Mouse (Mus musculus) kidney, adult 9 months (tissue): ENCODE results near the gene Opcml.
A peak's percentile ranks its signal among the peaks of the same experiment; 100 is the strongest.

Experiments
- DNase-seq: peaks from one replicate; pipeline ENCODE4 v3.0.0; 2022

Gene Opcml

GRCm38 (mm10) chr9:28806666-28807065, 1016.1 kb downstream of the Opcml start:
- DNase-seq = no peak

GRCm38 (mm10) chr9:28822060-28822459, 1031.5 kb downstream of the Opcml start:
- no peak for DNase-seq

- DNase-seq = no peak
These were observed 1031.9 kb downstream of the Opcml start for GRCm38 (mm10) chr9:28822466-28822865.

- no peak for DNase-seq
These were observed 1035.2 kb downstream of the Opcml start for GRCm38 (mm10) chr9:28825821-28826220.

GRCm38 (mm10) chr9:28845961-28846570, 1055.5 kb downstream of the Opcml start:
- no peak for DNase-seq

GRCm38 (mm10) chr9:28855826-28856225, 1065.3 kb downstream of the Opcml start:
- no peak for DNase-seq

- DNase-seq = no peak
These were observed 1071.4 kb downstream of the Opcml start for GRCm38 (mm10) chr9:28861983-28862382.

DNA sequence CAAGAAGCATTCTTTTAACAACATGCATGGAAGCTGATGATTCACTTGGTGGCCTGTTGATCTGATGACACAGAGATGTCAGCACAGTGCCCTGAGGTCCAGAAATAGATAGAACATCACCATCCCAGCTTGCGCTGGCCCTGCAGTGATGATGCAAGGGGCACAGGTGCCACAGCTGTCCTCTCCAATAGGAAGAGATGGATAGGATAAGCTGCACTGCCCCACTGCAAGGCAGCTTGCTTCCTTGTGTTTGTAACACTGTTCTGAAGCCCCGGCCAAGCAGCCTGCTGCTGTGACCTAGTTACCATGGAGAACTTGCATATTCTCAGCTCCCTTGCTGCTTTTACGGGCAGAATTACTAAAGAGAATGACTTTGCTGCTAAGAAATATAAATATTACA, 1076.7 kb downstream of the Opcml start:
- no peak for DNase-seq

GRCm38 (mm10) chr9:28870478-28870877, 1079.9 kb downstream of the Opcml start:
- no peak for DNase-seq

DNA sequence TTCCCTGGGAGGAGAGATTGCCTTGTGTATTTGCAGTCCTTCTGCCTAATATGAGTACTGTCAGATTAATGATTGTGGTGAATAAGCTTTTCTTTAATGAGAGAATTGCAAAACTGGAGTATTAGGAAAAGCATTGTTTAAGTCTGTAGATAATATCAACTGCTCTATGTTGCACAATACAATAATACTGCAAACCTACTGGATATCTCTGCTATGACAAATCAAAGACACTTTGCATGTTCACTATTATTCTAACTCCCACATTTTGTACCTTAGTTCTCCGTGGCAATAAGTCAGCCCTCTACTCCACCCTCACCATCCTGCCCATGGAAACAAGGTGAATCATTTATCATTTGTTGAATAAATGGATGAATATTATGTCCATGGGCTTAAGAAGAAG, 1092.0 kb downstream of the Opcml start:
- no peak for DNase-seq

- no peak for DNase-seq
These were observed 1101.0 kb downstream of the Opcml start for GRCm38 (mm10) chr9:28891611-28892010.

DNA sequence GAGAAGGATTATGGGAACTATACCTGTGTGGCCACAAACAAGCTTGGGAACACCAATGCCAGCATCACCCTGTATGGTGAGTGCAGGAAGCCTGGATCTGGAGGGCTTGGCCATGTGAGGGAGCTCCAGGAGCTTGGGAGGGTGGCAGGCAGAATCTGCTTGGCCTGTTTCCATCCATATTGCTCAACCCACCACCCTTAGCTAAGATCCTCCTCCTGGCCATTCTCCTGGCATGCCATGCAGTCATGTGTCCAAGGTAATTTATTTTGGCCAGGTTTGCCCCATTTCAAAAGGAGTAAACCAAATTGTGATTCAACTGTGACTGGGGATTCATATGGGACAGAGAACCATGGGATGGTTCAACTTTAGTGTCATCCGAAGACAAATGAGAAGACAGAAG, 1112.7 kb downstream of the Opcml start:
- DNase-seq = no peak

GRCm38 (mm10) chr9:28909738-28910137, 1119.2 kb downstream of the Opcml start:
- no peak for DNase-seq

- DNase-seq = peak; percentile 30
These were observed 1121.1 kb downstream of the Opcml start for GRCm38 (mm10) chr9:28911571-28912185.

- DNase-seq = no peak
These were observed 1141.5 kb downstream of the Opcml start for GRCm38 (mm10) chr9:28932069-28932468.

DNA sequence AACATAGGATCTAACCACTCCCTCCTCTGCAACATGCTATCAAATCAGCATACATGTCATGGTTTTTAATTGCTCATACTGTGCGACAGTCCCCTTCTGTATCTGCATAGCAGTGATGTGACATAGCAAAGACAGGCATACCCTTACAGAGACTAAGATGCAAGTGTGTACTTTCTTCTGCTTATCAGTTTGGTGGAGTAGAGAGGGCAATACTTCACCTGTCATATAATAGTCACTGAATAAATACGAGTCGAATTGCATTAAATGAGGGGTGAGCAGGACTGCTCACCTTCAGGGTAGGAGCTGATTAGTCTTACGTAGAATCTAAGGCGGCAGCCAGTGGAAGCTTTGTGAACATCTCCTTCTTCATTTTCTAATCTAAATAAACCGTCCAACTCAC, 1146.6 kb downstream of the Opcml start:
- no peak for DNase-seq

- no peak for DNase-seq
These were observed 1147.4 kb downstream of the Opcml start for GRCm38 (mm10) chr9:28937980-28938379.

DNA sequence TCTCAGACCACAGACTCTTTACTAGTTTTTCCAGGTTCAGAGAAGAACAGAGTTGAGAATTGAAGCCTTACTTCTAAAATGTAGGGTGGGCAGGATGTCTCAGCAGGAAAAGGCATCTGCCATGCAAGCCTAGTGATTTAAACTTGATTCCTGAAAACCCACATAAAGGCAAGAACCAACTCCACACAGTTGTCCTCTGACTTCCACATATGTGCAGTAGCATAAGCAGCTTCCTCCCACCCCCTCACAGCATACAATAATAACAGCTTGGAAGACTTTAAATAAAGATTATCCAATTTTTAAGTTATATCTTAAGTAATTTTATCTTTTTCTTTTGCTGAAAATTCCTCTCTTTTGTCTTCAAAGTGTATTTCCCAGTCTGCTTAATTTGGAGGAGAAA, 1150.3 kb downstream of the Opcml start:
- no peak for DNase-seq

- no peak for DNase-seq
These were observed 1178.9 kb downstream of the Opcml start for GRCm38 (mm10) chr9:28969455-28969854.
